Mouse (Mus musculus) limb, embryonic 12.5 days (tissue): Measurements from ENCODE around the gene Dnajc8. TPM values are rescaled to one million over a fixed set of nuclear protein-coding genes. Genes with fewer than 3 reads are reported as not detected.
"Not testable (repeated sequence)": the region's sequence is repeated elsewhere in the genome, so short reads cannot be mapped to it uniquely, and the experiment has no call there.

Experiments used
- ATAC-seq: fragments of 200-750 bp; cut with Nextera tagmentation; 2 replicates; pipeline ENCODE4 v1.8.0; 2017; ENCODE audit warnings: low read depth, moderate TSS enrichment; ENCODE audit not compliant: insufficient number of reproducible peaks, insufficient read depth, low FRiP score, low TSS enrichment
- H3K27ac ChIP-seq: fragments of 300-500 bp; sonication (generic); 2 replicates; pipeline ENCODE4 v1.5.1; 2016; ENCODE audit warnings: mild to moderate bottlenecking, moderate library complexity
- H3K27me3 ChIP-seq: fragments of 300-500 bp; sonication (generic); 2 replicates; pipeline ENCODE4 v1.6.1; 2016; ENCODE audit warnings: mild to moderate bottlenecking, moderate library complexity
- H3K36me3 ChIP-seq: fragments of 300-500 bp; sonication (generic); 2 replicates; pipeline ENCODE4 v1.6.1; 2016; ENCODE audit warnings: mild to moderate bottlenecking, moderate library complexity
- H3K4me1 ChIP-seq: fragments of 300-500 bp; sonication (generic); replicated peaks from 2 replicates; pipeline ENCODE4 v1.6.1; 2016
- H3K4me2 ChIP-seq: fragments of 300-500 bp; sonication (generic); 2 replicates; pipeline ENCODE4 v1.6.1; 2016; ENCODE audit warnings: mild to moderate bottlenecking, moderate library complexity
- H3K4me3 ChIP-seq: fragments of 300-500 bp; sonication (generic); replicated peaks from 2 replicates; pipeline ENCODE4 v1.5.1; 2016; ENCODE audit warnings: mild to moderate bottlenecking
- H3K9ac ChIP-seq: fragments of 300-500 bp; sonication (generic); replicated peaks from 2 replicates; pipeline ENCODE4 v1.6.1; 2016; ENCODE audit warnings: mild to moderate bottlenecking, moderate library complexity
- H3K9me3 ChIP-seq: fragments of 300-500 bp; sonication (generic); 2 replicates; pipeline ENCODE4 v1.6.1; 2016; ENCODE audit warnings: mild to moderate bottlenecking, moderate library complexity
- WGBS: fragments of 180-500 bp; shearing (Covaris S2); methylation state at CpG from one replicate; pipeline ENCODE4 v1.1.7; 2016; 5-methylcytosine and 5-hydroxymethylcytosine counted together
- polyA plus RNA-seq: library from polyadenylated mRNA; unstranded; fragments of >200 nt; fragmentation: Nextera tagmentation; extraction: Ambion mirVana; gene quantifications from 2 replicates; pipeline ENCODE4 v1.2.1, GENCODE M21; 2016

Gene Dnajc8
- polyA plus RNA-seq, 1 experiment from 2014 or later = 190 TPM

DNA sequence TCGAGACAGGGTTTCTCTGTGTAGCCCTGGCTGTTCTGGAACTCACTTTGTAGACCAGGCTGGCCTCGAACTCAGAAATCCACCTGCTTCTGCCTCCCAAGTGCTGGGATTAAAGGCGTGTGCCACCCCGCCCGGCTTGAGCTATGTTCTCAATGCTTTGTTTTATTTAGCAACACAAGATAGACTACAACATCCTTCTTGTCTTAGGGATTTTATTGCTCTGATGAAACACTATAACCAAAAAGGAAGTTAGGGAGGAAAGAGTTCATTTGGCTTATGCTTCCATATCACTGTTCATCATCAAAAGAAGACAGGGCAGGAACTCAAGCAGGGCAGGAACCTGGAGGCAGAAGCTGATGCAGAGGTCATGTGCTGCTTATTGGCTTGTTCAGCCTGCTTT, 65.9 kb downstream of the Dnajc8 start:
- 92% methylated on average over 4 of the region's 5 CpGs for WGBS
- not testable (repeated sequence) for H3K27me3 ChIP-seq, H3K9me3 ChIP-seq, H3K4me2 ChIP-seq, H3K4me3 ChIP-seq, ATAC-seq, H3K4me1 ChIP-seq, H3K27ac ChIP-seq, H3K9ac ChIP-seq, H3K36me3 ChIP-seq

Other genes with a start within 250 kb of the Dnajc8 start
- 1.3 and 1.5 TPM in 2 replicates for gene Rab42, start 232.2 kb upstream of the Dnajc8 start, polyA plus RNA-seq
- gene Trnau1ap, start 206.0 kb upstream of the Dnajc8 start, polyA plus RNA-seq = 84.7 and 87.5 TPM in 2 replicates
- gene Rcc1, start 181.9 kb upstream of the Dnajc8 start, polyA plus RNA-seq = 101 and 102 TPM in 2 replicates
- 19.7 and 25.6 TPM in 2 replicates for gene Phactr4, start 113.1 kb upstream of the Dnajc8 start, polyA plus RNA-seq
- gene Med18, start 71.6 kb upstream of the Dnajc8 start, polyA plus RNA-seq = 30.4 and 35.0 TPM in 2 replicates
- gene Sesn2, start 25.0 kb upstream of the Dnajc8 start, polyA plus RNA-seq = 11.0 and 11.3 TPM in 2 replicates
- gene Atpif1, start 1.9 kb upstream of the Dnajc8 start, polyA plus RNA-seq = 1,138 and 1,150 TPM in 2 replicates
- gene Ptafr, start 28.5 kb downstream of the Dnajc8 start, polyA plus RNA-seq = 0.23 and 0.33 TPM in 2 replicates
- 35.1 and 38.4 TPM in 2 replicates for gene Eya3, start 103.4 kb downstream of the Dnajc8 start, polyA plus RNA-seq
- 4.3 and 5.0 TPM in 2 replicates for gene Xkr8, start 197.0 kb downstream of the Dnajc8 start, polyA plus RNA-seq
- 5.8 and 6.4 TPM in 2 replicates for gene Smpdl3b, start 221.7 kb downstream of the Dnajc8 start, polyA plus RNA-seq
- gene Rpa2, start 232.8 kb downstream of the Dnajc8 start, polyA plus RNA-seq = 146 and 156 TPM in 2 replicates